Mouse (Mus musculus) layer of hippocampus, adult 2 months (tissue): ENCODE data around the gene Agpat2. TPM values are rescaled to one million over a fixed set of nuclear protein-coding genes. Genes with fewer than 3 reads are reported as not detected.

Experiments
- DNase-seq, 2 experiments: peaks; one replicate each; pipeline ENCODE4 v3.0.0; 2022; ENCODE audit warnings: low spot score in 2 of 2
- H3K27ac ChIP-seq: fragments of 200-600 bp; 2 replicates; pipeline ENCODE4 v1.8.1; 2022
- H3K4me3 ChIP-seq: fragments of 200-600 bp; 2 replicates; pipeline ENCODE4 v1.8.1; 2022; ENCODE audit warnings: mild to moderate bottlenecking
- CTCF ChIP-seq: fragments of 200-600 bp; conservative IDR thresholded peaks from 2 replicates; pipeline ENCODE4 v1.8.1; 2022; ENCODE audit warnings: antibody characterized with exemption, mild to moderate bottlenecking, moderate library complexity
- long read RNA-seq, 2 experiments: library from polyadenylated mRNA; stranded (forward); transcript quantifications; one replicate each; pipeline ENCODE4 v2.0.0; 2021; ENCODE audit warnings: borderline mapping rate in 2 of 2
- total RNA-seq, 2 experiments: library from RNA; stranded (reverse); gene quantifications; 2 replicates each; pipeline ENCODE4 v1.2.3; 2021

Gene Agpat2
- 1 to 10 TPM; 1.6 to 2.5 TPM for total RNA-seq
- long read RNA-seq, experiment 1, partial matches to known transcripts = 0 of 2 reads
- long read RNA-seq, experiment 1, other reads (novel, unspliced or antisense) = 1 of 2 reads
- long read RNA-seq, experiment 2, partial matches to known transcripts = 0 of 3 reads
- long read RNA-seq, experiment 2, other reads (novel, unspliced or antisense) = 0 of 3 reads

DNA sequence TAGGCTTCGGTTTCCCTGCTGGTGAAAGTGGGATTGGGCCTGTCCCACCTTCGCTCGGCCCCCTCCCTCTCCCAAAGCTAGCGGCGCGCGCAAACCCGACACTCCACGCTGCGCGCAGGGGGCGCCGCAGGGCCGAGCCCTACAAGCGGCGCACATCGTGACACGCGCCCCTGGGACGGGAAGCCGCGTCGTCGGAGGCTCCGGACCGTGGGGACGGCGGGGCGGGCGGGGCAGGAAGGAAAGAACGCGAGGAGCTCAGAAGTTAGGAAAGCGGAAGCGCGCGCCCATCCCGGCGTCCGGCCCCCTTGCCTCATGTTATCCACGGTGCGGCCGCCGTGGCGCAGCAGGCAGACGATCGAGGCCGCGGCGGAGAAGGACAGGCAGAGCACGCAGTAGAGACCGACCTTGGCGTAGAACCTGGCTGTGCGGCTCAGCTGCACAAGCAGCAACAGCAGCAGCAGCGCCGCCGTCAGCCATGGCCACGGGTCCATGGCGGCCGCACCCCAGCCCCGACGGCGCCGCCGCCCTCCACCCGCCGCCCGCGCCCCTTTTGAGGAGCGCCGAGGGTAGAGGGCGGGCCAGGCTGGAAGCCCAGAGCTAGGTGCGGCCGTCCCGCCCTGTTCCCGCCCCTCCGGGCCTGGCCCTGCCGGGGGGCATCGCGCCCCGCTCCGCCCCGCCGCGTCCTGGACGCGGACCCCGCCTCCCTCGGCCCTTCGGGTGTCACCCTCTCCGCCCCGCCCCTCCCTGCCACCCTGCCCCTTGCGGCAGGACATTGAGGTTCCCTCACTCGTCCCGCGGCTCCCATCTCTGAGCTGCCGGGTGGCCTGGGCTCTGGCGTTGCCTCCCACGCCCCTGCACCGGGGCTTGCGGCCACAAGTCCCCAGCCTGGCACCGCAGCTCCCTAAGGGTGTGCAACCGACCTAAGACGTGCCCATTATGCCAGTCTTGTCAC is at the start of gene Agpat2:
TSS of gene Agpat2 (minus strand) at position 698 of the 952 bp plus-strand sequence.
- Histone ChIP-seq H3K27ac (peak within 1 kb of the TSS; percentile 19; the same call in 1 of the 2 replicates), H3K4me3 (peak within 1 kb of the TSS; percentile 65)
- peak in 1 of 2 experiments; percentile 22 for DNase-seq
- peak; percentile 50 for TF ChIP-seq CTCF

DNA sequence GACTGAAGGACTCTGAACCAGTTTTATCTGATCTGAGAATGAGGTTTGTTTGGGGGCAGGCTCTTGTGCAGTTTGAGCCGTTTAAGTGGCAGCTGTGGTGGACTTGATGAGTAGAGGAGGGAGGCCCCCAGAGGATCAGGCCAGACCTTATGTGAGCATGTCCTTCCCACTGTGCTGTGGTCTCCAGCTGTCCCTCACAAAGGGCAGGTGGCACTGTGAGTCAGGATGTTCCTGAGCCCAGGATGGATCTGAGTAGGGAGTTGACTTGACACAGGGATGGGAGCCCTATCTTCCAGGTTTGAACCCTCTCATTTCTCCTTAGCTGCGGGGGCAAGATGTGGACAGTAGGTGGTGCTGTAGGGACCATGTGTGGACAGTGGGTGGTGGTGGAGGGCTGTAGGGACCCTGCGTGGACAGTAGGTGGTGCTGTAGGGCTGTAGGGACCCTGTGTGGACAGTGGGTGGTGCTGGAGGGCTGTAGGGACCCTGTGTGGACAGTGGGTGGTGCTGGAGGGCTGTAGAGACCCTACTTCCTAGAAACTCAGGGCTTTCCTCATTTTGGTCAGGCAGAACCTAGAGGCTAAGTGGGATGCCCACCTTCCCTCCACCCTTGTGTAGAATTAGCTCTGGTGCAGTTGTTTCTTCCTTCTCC is 42.6 kb upstream of the Agpat2 start:
- H3K4me3 ChIP-seq = no peak overlapping the region
- H3K27ac ChIP-seq = no peak overlapping the region
- peak; percentile 77 to 83 for DNase-seq
- TF ChIP-seq CTCF = peak; percentile 88

DNA sequence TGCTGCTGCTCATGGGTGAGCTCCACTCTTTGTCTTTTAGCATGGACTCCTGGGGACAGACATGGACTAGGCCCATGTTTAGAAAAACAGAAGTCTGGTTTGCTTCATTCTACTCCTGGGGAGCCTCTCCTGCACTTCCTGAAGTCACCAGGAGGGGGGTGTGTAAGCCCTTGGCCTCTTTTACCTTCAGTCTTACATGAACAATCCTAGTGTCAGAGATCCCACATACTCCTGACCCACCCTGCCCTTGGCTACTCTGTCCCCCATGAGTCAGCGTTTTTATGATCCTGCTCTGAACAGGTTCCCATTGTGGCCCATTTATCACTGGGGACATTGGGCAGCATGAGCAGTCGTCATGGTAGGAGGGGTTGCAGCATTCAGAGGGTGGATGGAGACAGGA is 39.7 kb upstream of the Agpat2 start:
- TF ChIP-seq CTCF = peak; percentile 71
- H3K4me3 ChIP-seq = no peak overlapping the region
- no peak for DNase-seq
- H3K27ac ChIP-seq = no peak overlapping the region

DNA sequence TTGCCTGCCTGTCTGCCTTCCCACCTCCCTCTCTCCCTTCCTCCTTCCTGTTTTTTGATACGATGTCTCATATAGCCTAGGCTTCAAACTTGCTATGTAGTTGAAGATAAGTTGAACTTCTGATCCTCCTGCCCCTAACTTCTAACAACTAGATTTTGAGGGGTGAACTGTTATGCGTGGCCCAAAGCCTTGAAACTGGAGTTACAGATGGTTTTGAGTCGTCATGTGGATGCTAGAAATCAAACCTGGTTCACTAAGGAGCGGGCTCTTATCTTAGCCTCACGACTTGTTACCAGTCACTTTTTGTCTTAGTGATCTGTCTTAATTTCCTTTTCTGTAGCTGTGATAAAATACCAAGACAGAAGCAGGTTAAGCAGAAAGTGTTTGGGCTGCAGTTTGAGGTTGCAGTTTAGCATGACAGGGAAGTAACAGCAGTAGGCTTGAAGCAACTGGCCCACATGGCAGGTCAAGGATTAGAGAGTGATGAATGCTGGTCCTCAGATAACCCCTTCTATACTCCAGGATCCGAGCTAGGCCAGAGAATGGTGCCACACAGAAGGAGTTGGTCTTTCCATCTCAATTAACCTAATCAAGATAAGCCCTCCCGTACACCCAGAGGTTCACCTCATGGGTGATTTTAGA is 36.9 kb upstream of the Agpat2 start:
- no peak for DNase-seq
- H3K4me3 ChIP-seq = no peak overlapping the region
- no peak for TF ChIP-seq CTCF
- H3K27ac ChIP-seq = no peak overlapping the region

DNA sequence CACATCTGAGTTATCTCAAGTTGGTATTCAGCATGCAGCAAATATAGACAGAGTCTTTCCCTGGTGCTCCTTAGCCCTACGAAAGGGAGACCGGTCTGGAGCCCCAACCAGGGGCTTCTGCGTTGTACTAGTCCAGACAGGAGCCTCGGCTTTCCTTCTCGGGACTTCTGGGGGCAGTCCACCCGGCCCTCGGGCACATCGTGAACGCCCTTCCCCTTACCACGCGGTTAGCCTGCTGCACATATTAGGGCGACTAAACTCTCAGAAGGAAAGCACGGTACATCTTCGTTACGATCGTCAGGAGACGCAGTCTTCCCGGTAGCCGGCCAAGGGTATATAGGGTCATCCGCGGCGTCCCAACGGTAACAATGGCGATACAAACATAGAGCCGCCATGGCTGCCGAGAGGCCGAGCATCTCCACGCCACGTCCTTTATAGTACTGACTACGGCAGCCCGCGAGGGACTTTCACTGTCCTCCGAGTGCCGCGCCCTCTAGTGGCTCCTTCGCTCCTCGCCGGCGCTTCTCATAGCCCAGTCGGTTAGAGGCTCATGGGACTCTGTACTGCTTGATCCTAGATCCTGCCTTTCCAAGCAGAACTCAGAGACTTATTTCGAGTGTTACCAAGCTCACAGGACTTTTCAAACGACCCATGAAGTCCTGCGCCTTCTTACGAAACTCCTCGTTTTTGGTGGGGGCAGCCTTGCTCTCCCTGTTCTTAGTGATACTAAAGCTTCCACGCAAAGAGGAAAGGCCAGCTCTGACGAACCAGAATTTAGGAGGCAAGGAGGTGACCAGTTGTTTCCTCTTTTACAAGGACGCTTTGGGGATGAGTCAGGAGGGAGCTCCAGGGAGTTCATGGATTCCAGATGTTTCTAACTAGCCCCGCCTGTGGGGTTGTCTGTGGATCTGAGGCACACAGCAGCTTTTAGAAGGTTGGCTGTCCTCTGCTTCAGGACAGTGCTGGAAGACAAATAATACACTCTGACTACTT is 35.9 kb upstream of the Agpat2 start:
- Histone ChIP-seq H3K4me3 (peak overlapping the region; percentile 96), H3K27ac (peak overlapping the region; percentile 94)
- peak; percentile 93 to 97 for DNase-seq
- TF ChIP-seq CTCF = peak; percentile 99

DNA sequence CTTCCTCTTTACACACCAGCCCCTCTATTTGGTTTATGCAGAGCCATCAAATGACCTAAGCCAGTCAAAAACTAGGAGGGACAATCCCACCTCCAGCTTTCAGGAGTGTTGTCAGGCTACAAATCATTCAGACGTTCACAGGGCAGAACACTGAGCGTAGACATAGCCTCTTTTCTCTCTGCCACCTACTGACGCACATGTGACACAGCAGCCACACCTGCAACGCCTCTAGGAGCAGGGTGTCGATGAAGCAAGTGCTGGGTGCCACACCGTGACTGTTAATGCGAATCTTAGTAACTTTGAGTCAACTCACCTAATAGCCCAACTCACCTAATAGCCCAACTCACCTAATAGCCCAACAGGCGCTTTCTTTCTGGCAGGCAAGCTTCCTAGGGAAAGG is 34.9 kb upstream of the Agpat2 start:
- Histone ChIP-seq H3K4me3 (peak overlapping the region; percentile 96), H3K27ac (0 out of 2 replicates have a peak overlapping the region, but pooled peaks have one; percentile 36)
- DNase-seq = no peak
- TF ChIP-seq CTCF = peak; percentile 63

DNA sequence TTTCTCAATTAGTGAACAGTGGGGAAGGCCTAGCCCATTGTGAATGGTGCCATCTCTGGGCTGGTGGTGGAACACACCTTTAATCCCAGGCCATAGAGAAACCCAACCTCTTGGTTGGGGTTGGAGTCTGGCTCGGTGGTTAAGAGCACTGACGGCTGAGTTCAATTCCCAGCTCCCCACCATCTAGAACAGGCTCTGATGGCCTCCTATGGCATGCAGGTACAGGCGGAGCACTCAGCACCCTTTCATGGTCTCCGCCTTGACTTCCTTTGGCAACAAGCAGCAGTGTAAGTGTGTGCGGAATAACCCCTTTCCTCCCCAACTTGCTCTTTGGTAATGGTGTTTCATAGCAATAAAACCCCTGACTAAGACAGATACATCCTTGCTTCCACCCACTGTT is 34.4 kb upstream of the Agpat2 start:
- TF ChIP-seq CTCF = no peak
- no peak for DNase-seq
- Histone ChIP-seq H3K4me3 (peak overlapping the region; percentile 96), H3K27ac (0 out of 2 replicates have a peak overlapping the region, but pooled peaks have one; percentile 36)

DNA sequence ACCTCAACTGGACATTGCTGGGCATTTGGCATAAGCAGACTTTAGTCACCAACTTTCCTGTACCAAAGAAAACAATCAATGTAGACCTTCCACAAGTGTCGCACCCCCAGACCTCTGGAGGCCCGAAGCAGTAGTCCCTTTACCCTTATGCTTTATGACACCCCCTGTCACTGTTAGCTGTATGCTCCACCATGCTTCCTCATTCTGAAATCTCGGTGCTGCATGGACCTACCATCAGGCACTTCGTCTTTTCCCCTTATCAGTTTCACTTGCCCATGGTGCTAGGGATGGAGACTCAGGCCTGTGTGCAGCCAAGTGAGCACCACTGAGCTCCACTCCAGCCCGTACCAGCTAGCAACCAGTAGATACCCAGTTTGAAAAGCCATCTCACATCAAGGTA is 33.8 kb upstream of the Agpat2 start:
- no peak overlapping the region; the same call in 1 of the 2 replicates for H3K4me3 ChIP-seq
- DNase-seq = no peak
- no peak for TF ChIP-seq CTCF
- no peak overlapping the region for H3K27ac ChIP-seq

DNA sequence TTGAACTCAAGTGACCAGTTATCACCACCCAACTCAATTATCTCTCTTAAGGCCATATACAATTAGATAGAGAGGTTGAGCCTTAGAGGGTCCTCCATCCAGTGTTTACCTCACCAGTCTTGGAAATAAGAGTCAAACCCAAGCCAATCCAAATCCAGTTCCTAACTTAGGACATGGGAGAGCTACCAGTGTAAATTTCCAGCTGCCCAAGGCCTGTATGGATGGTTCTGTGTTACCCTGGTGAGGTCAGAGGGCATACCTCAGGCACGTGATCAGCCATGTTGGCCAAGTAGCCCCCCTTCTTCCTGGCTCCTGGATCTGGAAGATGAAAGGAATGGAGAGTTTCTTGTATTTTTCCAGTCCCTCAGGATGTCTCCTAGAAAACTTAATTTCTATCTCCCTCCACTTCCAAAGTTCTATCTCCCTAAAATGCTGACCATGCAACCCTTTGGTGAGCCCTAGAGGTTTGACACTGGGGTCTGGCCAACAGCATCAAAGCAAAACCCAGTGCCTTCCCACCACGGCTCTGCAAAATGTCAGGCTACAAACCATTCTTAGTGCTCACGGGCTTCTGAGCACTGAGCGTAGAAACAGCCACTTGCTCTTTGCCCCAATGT is 33.2 kb upstream of the Agpat2 start:
- Histone ChIP-seq H3K4me3 (no peak overlapping the region), H3K27ac (no peak overlapping the region)
- no peak for TF ChIP-seq CTCF
- no peak for DNase-seq

DNA sequence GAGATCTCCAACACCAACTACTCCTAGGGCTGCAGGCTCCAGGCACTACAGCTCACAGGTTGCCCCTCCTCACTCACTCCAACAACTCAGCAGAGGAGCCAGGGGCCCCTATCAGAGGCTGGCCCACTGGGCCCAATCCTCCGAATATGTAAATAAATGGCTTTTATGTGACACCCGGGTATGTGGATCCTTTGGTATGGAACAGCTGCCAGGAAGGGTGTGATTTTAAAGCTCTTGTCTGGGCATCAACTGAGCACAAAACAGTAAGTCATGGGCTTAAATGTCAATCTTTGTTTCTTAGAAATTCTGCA is 32.1 kb upstream of the Agpat2 start:
- no peak overlapping the region for H3K4me3 ChIP-seq
- H3K27ac ChIP-seq = no peak overlapping the region
- TF ChIP-seq CTCF = no peak
- no peak for DNase-seq

DNA sequence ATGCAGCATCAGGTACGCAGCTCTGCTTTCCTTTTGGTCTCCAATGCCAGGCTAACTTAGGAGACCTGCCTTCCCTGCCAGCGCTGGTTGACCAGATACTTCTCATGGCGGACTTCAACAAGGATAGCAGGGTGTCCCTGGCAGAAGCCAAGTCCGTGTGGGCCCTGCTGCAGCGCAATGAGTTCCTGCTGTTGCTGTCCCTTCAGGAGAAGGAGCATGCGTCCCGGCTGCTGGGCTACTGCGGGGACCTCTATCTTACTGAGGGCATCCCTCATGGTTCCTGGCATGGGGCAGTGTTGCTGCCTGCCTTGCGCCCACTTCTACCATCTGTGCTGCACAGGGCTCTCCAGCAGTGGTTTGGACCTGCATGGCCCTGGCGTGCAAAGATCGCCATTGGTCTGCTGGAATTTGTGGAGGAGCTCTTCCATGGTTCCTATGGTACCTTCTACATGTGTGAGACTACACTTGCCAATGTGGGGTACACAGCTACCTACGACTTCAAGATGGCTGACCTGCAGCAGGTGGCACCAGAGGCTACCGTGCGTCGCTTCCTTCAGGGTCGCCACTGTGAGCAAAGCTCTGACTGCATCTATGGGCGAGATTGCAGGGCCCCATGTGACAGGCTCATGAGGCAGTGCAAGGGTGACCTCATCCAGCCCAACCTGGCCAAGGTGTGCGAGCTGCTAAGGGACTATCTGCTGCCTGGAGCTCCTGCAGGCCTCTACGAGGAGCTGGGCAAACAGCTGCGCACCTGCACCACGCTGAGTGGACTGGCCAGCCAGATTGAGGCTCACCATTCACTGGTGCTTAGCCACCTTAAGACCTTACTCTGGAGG is 31.5 kb upstream of the Agpat2 start:
- Histone ChIP-seq H3K4me3 (no peak overlapping the region), H3K27ac (peak overlapping the region; percentile 14; the same call in 1 of the 2 replicates)
- no peak for DNase-seq
- TF ChIP-seq CTCF = no peak
